Mouse (Mus musculus): Measurements from ENCODE around the gene Inava. TPM values are rescaled to one million over a fixed set of nuclear protein-coding genes. Genes with fewer than 3 reads are reported as not detected.

The Inava gene
- polyA plus RNA-seq, 1 experiment from 2014 or later = 1.3 TPM

DNA sequence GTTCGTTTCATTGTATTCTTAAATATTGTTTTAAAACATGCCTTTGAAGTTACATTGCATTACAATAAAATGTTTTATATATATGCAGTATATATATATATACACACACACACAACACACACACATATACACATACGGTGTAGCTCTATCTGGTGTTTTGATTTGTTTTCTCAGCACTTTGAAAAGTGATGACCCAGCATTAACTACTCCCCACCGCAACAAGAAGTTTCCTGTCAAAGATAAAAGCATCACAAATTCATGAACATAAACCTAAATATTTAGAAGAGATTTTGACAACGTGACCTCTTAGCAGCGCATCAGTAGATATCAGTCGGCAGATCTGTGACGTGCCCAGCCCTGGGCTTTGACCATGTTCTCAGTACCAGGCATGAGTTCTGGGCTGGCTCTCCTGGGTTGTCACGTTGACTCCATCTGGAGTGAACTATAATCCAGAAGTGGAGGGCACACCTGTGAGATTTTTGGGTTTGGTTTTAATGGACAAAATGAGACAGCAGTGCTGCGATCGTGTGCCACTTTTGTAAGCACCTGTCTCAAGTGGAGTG is 20.5 kb upstream of the Inava start:
- no peak overlapping the region for H3K9ac ChIP-seq
- H3K27me3 ChIP-seq (replicated peaks) = peaks cover 37% of the 10 kb centered on the region
- H3K4me1 ChIP-seq (replicated peaks) = peaks cover 13% of the 10 kb centered on the region
- no peak for ATAC-seq (ENCODE audit: insufficient number of reproducible peaks, low FRiP score)
- no peak overlapping the region for H3K27ac ChIP-seq (ENCODE audit: poor library complexity, severe bottlenecking)
- WGBS = 80% methylated on average over 10 of the region's 10 CpGs
- H3K36me3 ChIP-seq = no peaks in the 10 kb centered on the region
- no peak overlapping the region for H3K4me2 ChIP-seq
- H3K4me3 ChIP-seq = no peak overlapping the region
- no peaks in the 10 kb centered on the region for H3K9me3 ChIP-seq (replicated peaks)

DNA sequence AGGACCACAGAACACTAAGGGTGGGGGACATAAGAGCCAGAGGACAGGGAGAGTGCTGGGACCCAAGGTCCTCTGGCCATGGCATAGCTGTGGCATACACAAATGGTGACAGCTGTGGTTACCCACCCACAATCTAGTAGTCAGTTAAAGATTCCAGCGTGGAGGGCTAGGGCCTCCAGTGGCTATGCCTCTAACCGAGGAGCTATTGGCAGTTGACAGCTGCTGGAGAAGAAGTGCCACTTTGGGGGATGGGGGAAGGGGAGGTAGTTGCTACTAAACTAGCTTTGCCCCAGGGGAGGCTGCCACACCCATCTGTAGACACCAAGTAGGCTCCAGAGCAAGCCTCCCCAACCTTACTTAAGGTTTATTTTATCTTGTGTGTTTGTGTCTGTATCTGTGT is 19.4 kb upstream of the Inava start:
- Histone ChIP-seq H3K4me3 (no peak overlapping the region), H3K9ac (no peak overlapping the region), H3K4me1 (replicated peaks) (peaks cover 11% of the 10 kb centered on the region), H3K4me2 (no peak overlapping the region), H3K36me3 (no peaks in the 10 kb centered on the region), H3K27ac (ENCODE audit: poor library complexity, severe bottlenecking) (no peak overlapping the region), H3K27me3 (replicated peaks) (peaks cover 26% of the 10 kb centered on the region), H3K9me3 (replicated peaks) (no peaks in the 10 kb centered on the region)
- ATAC-seq (ENCODE audit: insufficient number of reproducible peaks, low FRiP score) = no peak
- WGBS = 15% methylated on average over 2 of the region's 2 CpGs

DNA sequence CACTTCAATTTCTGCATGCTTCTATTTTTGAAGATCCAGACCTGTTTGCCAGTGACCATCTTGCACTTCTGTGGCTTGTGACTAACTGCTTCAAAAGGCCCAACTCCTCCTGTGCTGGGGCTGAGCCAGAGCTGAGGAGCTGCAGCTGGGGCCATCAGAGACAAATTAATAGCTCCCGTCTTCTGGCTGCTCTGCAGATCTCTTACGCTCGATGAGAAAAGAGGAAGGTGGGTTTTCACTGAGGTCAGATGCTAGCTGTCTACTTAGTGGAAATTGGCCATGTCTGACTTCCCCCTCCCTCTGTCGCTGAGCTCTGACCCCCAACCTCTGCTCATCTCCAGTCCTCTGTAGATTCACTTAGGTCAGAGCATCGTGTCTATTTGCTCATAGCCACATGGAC is 15.6 kb upstream of the Inava start:
- H3K4me3 ChIP-seq = no peak overlapping the region
- no peaks in the 10 kb centered on the region for H3K4me1 ChIP-seq (replicated peaks)
- ATAC-seq (ENCODE audit: insufficient number of reproducible peaks, low FRiP score) = no peak
- no peak overlapping the region for H3K9ac ChIP-seq
- no peaks in the 10 kb centered on the region for H3K9me3 ChIP-seq (replicated peaks)
- H3K36me3 ChIP-seq = no peaks in the 10 kb centered on the region
- WGBS = 71% methylated on average over 5 of the region's 5 CpGs
- no peak overlapping the region for H3K27ac ChIP-seq (ENCODE audit: poor library complexity, severe bottlenecking)
- H3K27me3 ChIP-seq (replicated peaks) = no peaks in the 10 kb centered on the region; the same call in 1 of the 2 replicates
- H3K4me2 ChIP-seq = no peak overlapping the region

DNA sequence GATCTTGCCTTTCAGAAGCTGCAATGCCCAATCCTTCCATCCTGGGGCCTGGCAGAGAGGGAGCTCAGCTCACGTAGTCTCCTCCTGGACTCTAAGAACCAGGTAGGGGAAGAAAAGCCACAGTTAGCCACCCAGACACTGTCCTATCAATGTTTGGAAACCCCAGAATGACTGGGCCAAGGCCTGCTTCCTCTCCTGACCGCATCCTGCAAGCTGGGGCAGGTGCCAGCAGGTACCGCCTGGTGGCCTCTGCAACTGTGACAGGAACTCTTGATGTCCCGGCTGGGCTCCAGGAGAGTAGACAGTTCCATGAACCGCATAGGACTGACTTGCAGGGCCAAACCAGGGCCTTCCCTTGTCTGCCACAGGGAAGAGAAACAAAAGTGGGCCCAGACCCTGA is 13.3 kb upstream of the Inava start:
- 79% methylated on average over 5 of the region's 5 CpGs for WGBS

DNA sequence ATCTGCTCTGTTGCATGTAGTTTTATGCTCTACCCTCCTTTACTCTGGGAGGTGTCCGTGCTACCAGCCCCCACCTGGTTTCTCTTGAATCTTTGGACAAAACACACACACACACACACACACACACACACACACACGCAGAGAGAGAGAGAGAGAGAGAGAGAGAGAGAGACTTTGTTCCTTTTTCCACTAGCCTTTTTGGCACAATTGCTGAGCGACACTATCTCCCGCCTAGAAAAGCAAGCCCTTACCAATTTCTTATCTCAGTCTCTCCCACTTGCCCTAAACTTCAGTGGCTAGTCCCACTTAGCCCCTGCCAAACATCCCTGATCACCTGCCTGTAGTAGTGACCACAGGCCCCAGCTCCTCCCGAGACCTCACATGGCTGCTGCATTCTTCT is 10.4 kb upstream of the Inava start:
- no peaks in the 10 kb centered on the region for H3K36me3 ChIP-seq
- no peak overlapping the region for H3K27ac ChIP-seq (ENCODE audit: poor library complexity, severe bottlenecking)
- H3K4me1 ChIP-seq (replicated peaks) = no peaks in the 10 kb centered on the region
- no peak overlapping the region for H3K9ac ChIP-seq
- no peak for ATAC-seq (ENCODE audit: insufficient number of reproducible peaks, low FRiP score)
- 71% methylated on average over 5 of the region's 5 CpGs for WGBS
- H3K4me3 ChIP-seq = no peak overlapping the region
- H3K9me3 ChIP-seq (replicated peaks) = no peaks in the 10 kb centered on the region
- no peaks in the 10 kb centered on the region; the same call in 1 of the 2 replicates for H3K27me3 ChIP-seq (replicated peaks)
- H3K4me2 ChIP-seq = no peak overlapping the region

More for the DNA sequence above, 13.3 kb upstream of the Inava start:
- Histone ChIP-seq H3K9ac (no peak overlapping the region), H3K4me3 (no peak overlapping the region), H3K27ac (ENCODE audit: poor library complexity, severe bottlenecking) (no peak overlapping the region), H3K9me3 (replicated peaks) (no peaks in the 10 kb centered on the region), H3K36me3 (no peaks in the 10 kb centered on the region), H3K27me3 (replicated peaks) (no peaks in the 10 kb centered on the region; the same call in 1 of the 2 replicates), H3K4me1 (replicated peaks) (no peaks in the 10 kb centered on the region), H3K4me2 (no peak overlapping the region)
- no peak for ATAC-seq (ENCODE audit: insufficient number of reproducible peaks, low FRiP score)

DNA sequence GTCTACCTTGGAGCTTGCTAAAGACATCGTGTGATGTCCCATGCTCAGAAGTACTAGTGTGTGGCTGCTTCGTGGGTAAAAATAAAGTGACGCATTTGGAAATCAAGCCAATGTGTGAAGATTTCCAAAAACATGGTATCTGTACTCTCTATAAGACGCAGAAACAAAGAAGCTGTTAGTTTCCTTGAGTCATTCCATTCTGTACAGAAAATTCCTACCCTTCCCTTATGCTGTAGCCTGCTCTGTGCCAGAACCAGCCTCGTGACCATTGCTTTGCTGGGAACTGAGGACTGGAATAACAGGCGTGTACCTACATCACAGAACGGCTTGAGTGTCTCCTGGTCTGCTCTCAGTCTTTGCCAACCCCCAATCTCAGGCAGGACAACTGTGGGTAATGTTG is 7.7 kb upstream of the Inava start:
- Histone ChIP-seq H3K36me3 (no peaks in the 10 kb centered on the region), H3K4me3 (no peak overlapping the region), H3K9ac (no peak overlapping the region), H3K27me3 (replicated peaks) (no peaks in the 10 kb centered on the region), H3K27ac (ENCODE audit: poor library complexity, severe bottlenecking) (no peak overlapping the region), H3K4me2 (no peak overlapping the region), H3K4me1 (replicated peaks) (no peaks in the 10 kb centered on the region), H3K9me3 (replicated peaks) (no peaks in the 10 kb centered on the region)
- WGBS = 82% methylated on average over 7 of the region's 7 CpGs
- no peak for ATAC-seq (ENCODE audit: insufficient number of reproducible peaks, low FRiP score)

DNA sequence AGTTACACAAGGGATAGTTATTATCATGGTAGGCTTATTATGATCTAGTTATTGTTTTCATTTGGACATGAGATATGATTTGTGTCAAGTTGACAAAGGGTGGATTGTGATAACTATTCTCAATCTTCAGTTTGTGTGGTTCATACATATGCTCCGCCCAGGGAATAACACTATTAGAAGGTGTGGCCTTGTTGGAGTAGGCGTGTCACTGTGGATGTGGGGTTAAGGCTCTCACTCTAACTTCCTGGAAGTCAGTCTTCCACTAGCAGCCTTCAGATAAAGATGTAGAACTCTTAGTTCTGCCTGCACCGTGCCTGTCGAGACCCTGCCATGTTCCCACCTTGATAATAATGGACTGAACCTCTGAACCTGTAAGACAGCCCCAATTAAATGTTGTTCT is 4.4 kb upstream of the Inava start:
- WGBS = 79% methylated on average over 4 of the region's 4 CpGs
- no peaks in the 10 kb centered on the region for H3K9me3 ChIP-seq (replicated peaks)
- peaks cover 12% of the 10 kb centered on the region for H3K27me3 ChIP-seq (replicated peaks)
- H3K4me1 ChIP-seq (replicated peaks) = peaks cover 4% of the 10 kb centered on the region; the same call in 1 of the 2 replicates
- no peak for ATAC-seq (ENCODE audit: insufficient number of reproducible peaks, low FRiP score)
- H3K4me2 ChIP-seq = no peak overlapping the region
- H3K27ac ChIP-seq (ENCODE audit: poor library complexity, severe bottlenecking) = no peak overlapping the region
- no peaks in the 10 kb centered on the region for H3K36me3 ChIP-seq
- H3K4me3 ChIP-seq = no peak overlapping the region
- H3K9ac ChIP-seq = no peak overlapping the region

DNA sequence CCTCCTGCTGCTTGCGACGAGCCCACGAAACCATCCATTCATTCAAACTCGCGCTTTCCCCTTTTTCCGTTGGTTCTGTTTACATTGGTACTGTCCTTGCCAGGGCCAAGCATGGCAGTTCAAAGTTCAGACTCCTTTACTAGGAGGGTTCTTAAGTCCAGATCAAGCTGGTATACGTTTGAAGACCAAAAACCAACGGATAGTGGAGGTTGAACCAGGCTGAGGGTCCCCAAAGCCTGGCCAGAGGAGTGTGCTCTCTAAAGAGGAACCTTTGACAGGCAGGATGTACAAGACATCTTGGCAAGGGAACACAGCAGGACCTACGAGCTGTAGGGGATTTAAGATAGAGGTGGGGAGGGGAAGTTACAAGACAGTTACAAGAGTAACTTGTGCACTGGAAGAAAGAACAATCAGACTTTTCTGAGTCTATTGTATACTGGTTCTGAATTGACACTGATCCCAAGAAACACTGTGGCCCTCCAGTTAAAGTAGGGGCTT is 580 bp upstream of the Inava start:
- Histone ChIP-seq H3K27me3 (replicated peaks) (peaks cover 47% of the 10 kb centered on the region), H3K4me2 (peak overlapping the region; percentile 92), H3K9me3 (replicated peaks) (no peaks in the 10 kb centered on the region), H3K36me3 (no peaks in the 10 kb centered on the region), H3K27ac (ENCODE audit: poor library complexity, severe bottlenecking) (no peak overlapping the region), H3K4me1 (replicated peaks) (peaks cover 22% of the 10 kb centered on the region), H3K4me3 (peak overlapping the region; percentile 61), H3K9ac (peak overlapping the region; percentile 66)
- no peak for ATAC-seq (ENCODE audit: insufficient number of reproducible peaks, low FRiP score)
- WGBS = 2% methylated on average over 9 of the region's 9 CpGs

DNA sequence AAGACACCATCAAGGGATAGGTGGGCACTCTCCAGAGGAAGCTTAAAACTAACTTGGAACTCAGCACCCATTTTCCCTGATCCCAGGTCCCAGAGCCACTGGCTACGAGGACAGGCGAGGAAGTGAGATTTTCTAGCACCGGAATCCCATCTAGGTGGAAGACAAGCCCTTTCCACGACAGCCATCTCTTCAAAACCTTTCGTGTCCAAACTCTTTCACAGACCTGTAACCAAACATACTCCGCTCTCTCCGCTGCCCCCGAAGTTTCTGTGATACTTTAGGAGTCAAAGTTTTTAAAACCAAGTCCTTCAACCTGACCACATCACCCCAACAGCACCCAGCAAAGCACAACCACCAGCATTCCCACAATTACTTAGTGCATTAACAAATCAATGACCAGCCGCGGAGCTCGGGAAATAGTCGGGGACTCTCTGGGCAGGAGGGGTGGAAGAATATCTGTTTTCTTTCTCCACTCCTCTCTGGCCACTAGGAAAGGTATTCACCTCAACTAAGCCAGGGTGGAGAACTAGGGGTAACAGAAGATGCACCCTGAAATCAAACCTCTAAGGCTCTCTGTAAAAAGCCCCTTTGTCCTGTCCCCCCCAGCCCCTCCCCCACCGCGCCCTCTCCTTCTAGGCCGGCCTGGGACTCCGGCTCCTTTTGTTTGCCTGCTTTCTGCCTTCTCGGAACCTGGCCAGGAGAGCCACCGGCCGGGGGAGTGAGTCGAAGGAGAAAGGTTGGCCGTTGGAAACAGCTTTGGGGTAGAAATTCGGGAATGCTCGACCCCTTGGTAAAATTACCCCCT is 876 bp downstream of the Inava start:
- peak overlapping the region; percentile 61 for H3K4me3 ChIP-seq
- no peak overlapping the region for H3K27ac ChIP-seq (ENCODE audit: poor library complexity, severe bottlenecking)
- H3K27me3 ChIP-seq (replicated peaks) = peaks cover 52% of the 10 kb centered on the region
- no peak for ATAC-seq (ENCODE audit: insufficient number of reproducible peaks, low FRiP score)
- H3K9ac ChIP-seq = peak overlapping the region; percentile 66
- H3K4me1 ChIP-seq (replicated peaks) = peaks cover 32% of the 10 kb centered on the region
- peak overlapping the region; percentile 92 for H3K4me2 ChIP-seq
- no peaks in the 10 kb centered on the region for H3K36me3 ChIP-seq
- no peaks in the 10 kb centered on the region for H3K9me3 ChIP-seq (replicated peaks)
- WGBS = 2% methylated on average over 23 of the region's 23 CpGs

DNA sequence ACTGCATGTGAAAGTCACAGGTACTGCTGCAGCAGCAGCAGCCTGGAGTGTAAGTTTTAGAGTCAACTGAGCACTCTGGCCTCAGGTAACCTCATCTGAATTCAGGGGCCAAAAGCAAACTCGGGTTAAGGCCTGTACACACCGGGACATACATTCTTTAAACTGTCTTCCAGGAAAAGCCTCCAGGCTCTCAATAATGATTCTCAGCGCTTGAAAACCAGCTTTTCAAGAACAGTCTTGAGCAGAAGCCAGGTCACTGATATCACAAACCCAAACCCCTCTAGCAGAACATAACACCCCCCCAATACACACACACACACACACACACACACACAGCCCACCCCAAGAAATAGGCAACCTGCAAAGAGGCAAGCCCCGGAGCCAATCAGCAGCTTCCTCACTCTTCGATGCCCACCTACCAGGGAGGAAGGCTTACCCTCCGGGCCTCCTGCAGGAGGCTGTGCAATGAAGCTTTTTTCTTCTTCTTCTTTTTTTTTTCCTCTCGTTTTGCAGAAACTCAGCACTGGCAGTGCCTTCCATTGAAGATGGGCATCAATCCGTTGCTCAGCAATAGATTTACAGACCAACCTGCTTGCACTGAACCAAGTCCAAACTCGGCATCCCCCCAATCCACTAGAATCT is 1.7 kb downstream of the Inava start:
- no peaks in the 10 kb centered on the region for H3K9me3 ChIP-seq (replicated peaks)
- no peak overlapping the region for H3K9ac ChIP-seq
- ATAC-seq (ENCODE audit: insufficient number of reproducible peaks, low FRiP score) = no peak
- H3K4me3 ChIP-seq = peak overlapping the region; percentile 61; the same call in 1 of the 2 replicates
- H3K4me1 ChIP-seq (replicated peaks) = peaks cover 39% of the 10 kb centered on the region
- H3K36me3 ChIP-seq = no peaks in the 10 kb centered on the region
- peaks cover 52% of the 10 kb centered on the region for H3K27me3 ChIP-seq (replicated peaks)
- WGBS = 5% methylated on average over 9 of the region's 9 CpGs
- H3K4me2 ChIP-seq = peak overlapping the region; percentile 92
- no peak overlapping the region for H3K27ac ChIP-seq (ENCODE audit: poor library complexity, severe bottlenecking)

DNA sequence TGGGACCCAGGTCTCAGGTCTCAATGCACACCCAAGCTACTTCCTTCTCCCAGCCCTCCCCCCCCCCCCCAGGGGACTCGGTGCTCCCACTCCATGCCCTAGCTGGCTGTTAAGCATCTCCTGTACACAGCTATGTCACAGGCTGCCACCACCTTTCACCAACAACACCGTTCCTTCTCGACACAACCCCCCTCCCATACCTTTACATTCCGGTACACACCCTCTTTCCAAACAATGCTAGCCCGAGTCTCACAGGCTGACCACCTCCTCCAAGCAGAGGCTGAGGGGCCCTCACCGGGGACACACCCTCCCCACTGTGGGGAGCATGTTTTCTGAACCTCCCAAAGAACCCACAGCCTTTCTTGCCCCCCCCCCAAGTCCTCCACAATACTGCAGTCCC is 2.5 kb downstream of the Inava start:
- no peak overlapping the region for H3K9ac ChIP-seq
- peaks cover 42% of the 10 kb centered on the region for H3K4me1 ChIP-seq (replicated peaks)
- H3K4me3 ChIP-seq = no peak overlapping the region
- H3K27me3 ChIP-seq (replicated peaks) = peaks cover 52% of the 10 kb centered on the region
- ATAC-seq (ENCODE audit: insufficient number of reproducible peaks, low FRiP score) = no peak
- H3K4me2 ChIP-seq = peak overlapping the region; percentile 92; the same call in 1 of the 2 replicates
- H3K27ac ChIP-seq (ENCODE audit: poor library complexity, severe bottlenecking) = no peak overlapping the region
- no peaks in the 10 kb centered on the region for H3K36me3 ChIP-seq
- WGBS = 8% methylated on average over 6 of the region's 6 CpGs
- H3K9me3 ChIP-seq (replicated peaks) = no peaks in the 10 kb centered on the region
